Mouse (Mus musculus) Patski (cell line): Measurements from ENCODE around the gene Clptm1l. TPM values are rescaled to one million over a fixed set of nuclear protein-coding genes. Genes with fewer than 3 reads are reported as not detected.

Source experiments
- ATAC-seq: fragments of 100-300 bp; one replicate; pipeline ENCODE4 v1.8.0; 2021
- CTCF ChIA-PET: fragments of 350-600 bp; sonication (Branson Sonifier 250); formaldehyde crosslinking; loops from one replicate; lab custom pipeline; 2022; ENCODE audit warnings: inconsistent platforms; lab: Charles Lee
- POLR2A ChIA-PET: fragments of 350-600 bp; sonication (Branson Sonifier 250); formaldehyde crosslinking; loops from one replicate; lab custom pipeline; 2022; ENCODE audit warnings: antibody characterized with exemption, inconsistent platforms; lab: Charles Lee
- DNase-seq: peaks from one replicate; pipeline ENCODE4 v3.0.0-alpha.2; 2011; ENCODE audit warnings: low read depth, low spot score
- H3K27me3 ChIP-seq: fragments of 371-371 bp; one replicate; pipeline ENCODE4 v1.5.1; 2021
- CTCF ChIP-seq: fragments of 100-300 bp; IDR thresholded peaks from one replicate; pipeline ENCODE4 v1.5.1; 2021
- in situ Hi-C: fragments of 300-500 bp; cut with MboI; formaldehyde crosslinking; loops from 3 replicates; pipeline ENCODE4 v1.11.1; 2018; ENCODE audit warnings: low pct_unique_long_range_greater_than_20kb, mixed read lengths
- polyA plus RNA-seq: library from polyadenylated mRNA; unstranded; gene quantifications from one replicate; pipeline ENCODE4 v1.2.3, GENCODE M21; 2021

Gene Clptm1l
- polyA plus RNA-seq, result 215 TPM

- ChIA-PET CTCF (no interaction called here), POLR2A (no interaction called here)
- in situ Hi-C loops, result loop anchor here (5.0 to 25.0 kb wide), 2 partner anchors 91 to 176 kb away; no protein-coding TSS in a partner anchor
- DNase-seq (peak; percentile 46), ATAC-seq (peak; percentile 93)
- H3K27me3 ChIP-seq, result peaks cover 5% of the 10 kb centered on the region
- no peak for TF ChIP-seq CTCF
These were observed at the start of gene Clptm1l for GRCm38 (mm10) chr13:73603522-73604155. TSS of gene Clptm1l (plus strand) at chr13:73604006.

- TF ChIP-seq CTCF, result no peak
- CTCF ChIA-PET, result no interaction called here
- in situ Hi-C loops, result no loop called here
- ATAC-seq (no peak), DNase-seq (no peak)
- POLR2A ChIA-PET, result no interaction called here
- peaks cover 67% of the 10 kb centered on the region for H3K27me3 ChIP-seq
These were observed 39.6 kb upstream of the Clptm1l start for GRCm38 (mm10) chr13:73564201-73564600.

GRCm38 (mm10) chr13:73575051-73575450, 28.8 kb upstream of the Clptm1l start:
- no peak for DNase-seq
- ChIA-PET CTCF (no interaction called here), POLR2A (no interaction called here)
- peaks cover 30% of the 10 kb centered on the region for H3K27me3 ChIP-seq
- no peak for ATAC-seq
- in situ Hi-C loops, result no loop called here
- no peak for TF ChIP-seq CTCF

GRCm38 (mm10) chr13:73577277-73577676, 26.5 kb upstream of the Clptm1l start:
- peaks cover 19% of the 10 kb centered on the region for H3K27me3 ChIP-seq
- ATAC-seq (no peak), DNase-seq (no peak)
- CTCF ChIA-PET, result no interaction called here
- no peak for TF ChIP-seq CTCF
- in situ Hi-C loops, result no loop called here
- POLR2A ChIA-PET, result no interaction called here

GRCm38 (mm10) chr13:73591488-73591887, 12.3 kb upstream of the Clptm1l start:
- CTCF ChIA-PET, result no interaction called here
- H3K27me3 ChIP-seq, result peaks cover 51% of the 10 kb centered on the region
- DNase-seq, result no peak
- no peak for ATAC-seq
- no peak for TF ChIP-seq CTCF
- in situ Hi-C loops, result no loop called here
- POLR2A ChIA-PET, result no interaction called here

GRCm38 (mm10) chr13:73592546-73592945, 11.3 kb upstream of the Clptm1l start:
- CTCF ChIA-PET, result no interaction called here
- DNase-seq (no peak), ATAC-seq (no peak)
- POLR2A ChIA-PET, result no interaction called here
- in situ Hi-C loops, result no loop called here
- peaks cover 61% of the 10 kb centered on the region for H3K27me3 ChIP-seq
- no peak for TF ChIP-seq CTCF

GRCm38 (mm10) chr13:73596276-73596675, 7.5 kb upstream of the Clptm1l start:
- peaks cover 54% of the 10 kb centered on the region for H3K27me3 ChIP-seq
- ChIA-PET CTCF (no interaction called here), POLR2A (no interaction called here)
- DNase-seq (no peak), ATAC-seq (no peak)
- no peak for TF ChIP-seq CTCF
- in situ Hi-C loops, result no loop called here

GRCm38 (mm10) chr13:73600217-73600616, 3.6 kb upstream of the Clptm1l start:
- peaks cover 39% of the 10 kb centered on the region for H3K27me3 ChIP-seq
- DNase-seq (no peak), ATAC-seq (no peak)
- TF ChIP-seq CTCF, result no peak
- in situ Hi-C loops, result loop anchor here (5.0 to 25.0 kb wide), 2 partner anchors 88 to 173 kb away; no protein-coding TSS in a partner anchor
- ChIA-PET POLR2A (no interaction called here), CTCF (no interaction called here)

- no peak for ATAC-seq
- in situ Hi-C loops, result loop anchor here (5.0 to 25.0 kb wide), 2 partner anchors 91 to 176 kb away; no protein-coding TSS in a partner anchor
- ChIA-PET CTCF (no interaction called here), POLR2A (no interaction called here)
- peaks cover 11% of the 10 kb centered on the region for H3K27me3 ChIP-seq
- DNase-seq, result no peak
- TF ChIP-seq CTCF, result no peak
These were observed 760 bp upstream of the Clptm1l start for GRCm38 (mm10) chr13:73603046-73603445.

GRCm38 (mm10) chr13:73604156-73604957, 551 bp downstream of the Clptm1l start:
- ATAC-seq, result peak; percentile 55
- no peak for DNase-seq
- in situ Hi-C loops, result loop anchor here (5.0 to 25.0 kb wide), 2 partner anchors 92 to 177 kb away; no protein-coding TSS in a partner anchor
- no peaks in the 10 kb centered on the region for H3K27me3 ChIP-seq
- no peak for TF ChIP-seq CTCF
- ChIA-PET CTCF (interaction anchor here (1.3 kb wide), 1 partner anchor 91 kb away, joined by 5 read pairs; no protein-coding TSS in a partner anchor), POLR2A (no interaction called here)

GRCm38 (mm10) chr13:73618406-73618805, 14.6 kb downstream of the Clptm1l start:
- no peaks in the 10 kb centered on the region for H3K27me3 ChIP-seq
- ATAC-seq (no peak), DNase-seq (no peak)
- in situ Hi-C loops, result loop anchor here (25.0 kb wide), 1 partner anchor 106 kb away; no protein-coding TSS in a partner anchor
- ChIA-PET POLR2A (no interaction called here), CTCF (interaction anchor here (1.4 kb wide), 1 partner anchor 105 kb away, joined by 3 read pairs; no protein-coding TSS in a partner anchor)
- TF ChIP-seq CTCF, result no peak
